Mouse (Mus musculus) liver (tissue): ENCODE results near the gene 1700022I11Rik.

Experiments used
- DNase-seq: peaks from one replicate; pipeline ENCODE4 v3.0.0-alpha.2; 2020; ENCODE audit warnings: mixed read lengths

The 1700022I11Rik gene

DNA sequence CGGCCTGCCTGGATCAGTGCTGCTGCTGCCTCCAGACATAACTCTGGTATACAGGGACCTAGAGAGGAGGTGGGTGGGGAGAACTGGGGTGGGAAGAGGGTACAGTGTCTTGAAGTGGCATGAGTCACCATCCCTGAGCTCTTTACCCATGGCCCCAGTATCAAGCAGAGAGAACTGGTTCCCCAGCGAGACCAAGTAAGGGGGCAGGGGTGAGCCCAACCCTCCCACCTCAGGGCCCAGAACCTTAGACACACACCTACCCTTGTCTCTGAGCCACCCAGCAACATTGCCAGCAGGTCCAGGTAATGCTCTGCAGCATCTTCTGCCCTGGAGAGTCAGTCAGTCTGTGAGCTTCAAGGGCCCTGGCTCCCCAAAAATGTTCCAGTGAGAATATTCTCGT, 35.5 kb downstream of the 1700022I11Rik start:
- DNase-seq = no peak

DNA sequence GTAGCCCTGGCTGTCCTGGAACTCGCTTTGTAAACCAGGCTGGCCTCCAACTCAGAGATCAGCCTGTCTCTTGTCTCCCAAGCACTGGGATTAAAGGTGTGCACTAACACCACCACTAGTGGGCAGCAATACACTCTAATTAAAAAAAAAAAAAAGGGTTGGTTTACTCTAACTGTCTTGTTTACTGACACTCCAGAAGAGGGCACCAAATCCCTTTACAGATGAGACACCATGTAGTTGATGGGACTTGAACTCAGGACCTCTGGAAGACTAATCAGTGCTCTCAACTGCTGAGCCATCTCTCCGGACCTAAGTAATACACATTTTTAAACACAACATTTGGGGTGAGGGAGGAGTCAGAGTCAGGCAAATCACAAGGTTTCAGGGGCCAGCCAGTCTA, 36.4 kb downstream of the 1700022I11Rik start:
- peak; percentile 30 for DNase-seq

DNA sequence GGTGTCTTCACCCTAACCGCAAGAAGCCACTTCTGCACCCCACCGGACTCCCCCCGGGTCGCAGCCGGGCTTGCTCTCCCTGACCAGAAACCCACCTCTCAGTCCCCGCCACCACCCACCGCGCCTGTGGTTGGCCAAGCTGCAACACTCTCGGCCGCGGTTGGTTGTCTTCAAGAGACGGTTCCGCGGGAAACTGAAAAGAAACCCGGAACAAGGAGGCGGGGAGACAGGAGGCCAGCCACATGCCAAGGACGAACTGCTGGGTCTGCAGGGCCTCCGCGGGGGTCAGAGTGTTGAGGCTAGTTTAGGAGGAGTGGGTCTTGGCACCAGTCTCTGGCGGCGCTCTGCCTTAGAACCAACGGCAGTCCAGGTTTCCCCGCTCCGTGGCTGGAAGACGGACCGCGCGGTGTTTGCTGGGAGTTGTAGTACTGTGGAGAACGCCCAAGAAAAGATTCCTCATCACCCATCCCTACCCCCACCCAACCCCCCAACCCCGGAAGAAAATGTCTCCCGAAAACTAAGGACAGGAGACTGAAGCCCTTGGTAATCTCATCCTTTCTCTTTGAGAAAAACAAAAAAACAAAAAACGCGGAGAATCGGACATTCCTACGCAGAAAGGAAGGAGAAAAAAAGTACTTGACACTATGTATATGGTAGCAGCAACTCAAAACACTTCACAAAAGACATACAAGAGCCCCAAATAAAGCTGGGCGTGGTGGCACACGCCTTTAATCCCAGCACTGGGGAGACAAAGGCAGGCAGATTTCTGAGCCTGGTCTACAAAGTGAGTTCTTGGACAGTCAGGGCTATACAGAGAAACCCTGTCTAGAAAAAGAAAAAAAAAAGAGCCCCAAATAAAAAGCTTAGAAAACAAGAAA, 41.0 kb downstream of the 1700022I11Rik start, which contains the start of gene Fancg:
Gene Fancg (minus strand): TSS at position 346 of the 878 bp plus-strand sequence.
- DNase-seq = peak; percentile 86

DNA sequence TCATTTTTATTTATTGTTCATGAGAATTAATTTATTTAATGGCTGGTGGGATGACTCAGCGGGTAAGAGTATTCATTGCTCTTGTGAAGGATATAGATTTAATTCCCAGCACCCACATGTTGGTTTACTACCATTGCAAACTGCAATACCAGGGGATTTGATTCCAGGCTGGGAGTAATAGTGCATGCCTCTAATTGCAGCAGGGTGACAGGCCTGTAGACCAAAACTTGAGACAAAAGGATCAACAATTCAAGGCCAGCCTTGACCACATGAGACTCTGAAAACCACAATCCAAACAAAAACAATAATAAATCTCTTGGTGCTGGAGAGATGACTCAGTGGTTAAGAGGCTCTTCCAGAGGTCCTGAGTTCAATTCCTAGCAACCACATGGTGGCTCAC, 42.7 kb downstream of the 1700022I11Rik start:
- DNase-seq = no peak

DNA sequence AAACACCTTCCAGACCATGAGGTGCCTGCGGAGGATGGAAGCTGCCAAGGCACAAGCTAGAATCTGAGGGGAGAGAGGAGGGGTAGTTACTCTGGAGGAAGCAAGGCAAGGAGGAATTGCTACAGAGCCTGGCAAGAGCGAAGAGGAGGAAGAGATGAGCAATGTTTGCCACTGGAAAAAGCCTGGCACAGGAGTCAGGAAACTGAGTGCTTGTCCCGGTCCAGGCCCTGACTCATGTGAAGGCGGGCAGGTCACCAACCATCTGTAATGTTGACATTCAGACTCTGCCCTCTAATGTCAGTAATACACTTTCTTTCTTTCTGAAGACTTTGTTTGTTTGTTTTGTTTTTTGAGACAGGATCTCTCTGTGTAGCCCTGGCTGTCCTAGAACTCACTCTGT, 48.8 kb downstream of the 1700022I11Rik start:
- no peak for DNase-seq

DNA sequence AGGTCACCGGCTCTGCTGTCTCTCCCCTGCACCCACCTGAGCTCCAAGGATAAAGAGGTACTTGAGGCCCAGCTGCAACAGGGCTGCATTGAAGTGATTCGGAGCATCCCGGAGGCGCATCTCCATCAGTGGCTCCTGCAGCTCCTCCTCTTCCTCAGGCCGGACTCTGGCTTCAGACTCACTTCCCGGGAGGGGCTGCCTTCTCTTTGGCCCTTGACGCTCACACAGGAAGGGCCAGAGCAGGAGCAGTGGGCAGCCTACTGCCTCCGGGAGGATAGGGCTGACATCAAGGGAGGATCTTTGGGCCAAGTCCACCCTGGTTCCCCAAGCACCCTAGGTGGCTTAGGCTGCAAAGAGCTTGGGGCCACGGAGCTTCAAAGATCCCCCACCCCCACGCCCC, 49.8 kb downstream of the 1700022I11Rik start:
- no peak for DNase-seq

DNA sequence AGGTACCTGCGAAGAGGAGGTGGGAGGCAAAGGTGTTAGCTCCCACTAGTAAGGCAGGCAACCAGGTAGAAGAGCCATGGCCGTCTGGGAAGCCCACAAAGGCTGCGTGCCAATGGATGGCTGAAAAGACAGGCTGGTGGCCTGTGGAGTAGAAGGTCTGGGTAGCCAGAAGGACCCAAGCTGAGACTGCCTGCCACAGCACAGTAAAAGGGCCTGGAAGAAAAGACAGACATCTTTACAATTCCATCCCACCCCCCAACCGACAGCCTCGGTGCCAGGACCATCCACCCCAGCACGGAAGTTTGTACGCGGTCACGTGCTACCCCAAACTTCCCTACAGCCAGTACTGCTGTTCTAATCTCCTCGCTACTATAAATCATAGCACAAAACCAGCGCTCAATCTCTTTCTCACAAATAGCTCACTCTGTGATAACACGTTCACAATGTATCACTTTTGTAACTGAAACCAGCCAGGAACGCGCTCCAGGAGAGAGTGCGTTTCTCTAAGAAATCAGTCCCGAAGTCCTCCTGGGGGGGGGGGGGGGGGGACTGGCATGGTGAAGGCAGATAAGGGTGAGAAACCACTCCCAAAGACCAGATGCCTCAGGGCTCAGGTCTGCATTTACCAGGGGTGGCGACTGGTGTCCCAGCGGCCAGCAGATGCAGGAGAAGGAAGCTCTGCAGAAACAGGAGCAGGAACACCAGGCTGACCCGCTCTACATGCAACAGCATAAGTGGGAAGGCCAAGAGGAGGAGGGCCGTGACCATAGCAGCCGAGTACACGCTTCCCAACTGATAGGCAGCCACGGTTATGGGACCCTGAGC, 50.4 kb downstream of the 1700022I11Rik start:
- peak; percentile 63 for DNase-seq

DNA sequence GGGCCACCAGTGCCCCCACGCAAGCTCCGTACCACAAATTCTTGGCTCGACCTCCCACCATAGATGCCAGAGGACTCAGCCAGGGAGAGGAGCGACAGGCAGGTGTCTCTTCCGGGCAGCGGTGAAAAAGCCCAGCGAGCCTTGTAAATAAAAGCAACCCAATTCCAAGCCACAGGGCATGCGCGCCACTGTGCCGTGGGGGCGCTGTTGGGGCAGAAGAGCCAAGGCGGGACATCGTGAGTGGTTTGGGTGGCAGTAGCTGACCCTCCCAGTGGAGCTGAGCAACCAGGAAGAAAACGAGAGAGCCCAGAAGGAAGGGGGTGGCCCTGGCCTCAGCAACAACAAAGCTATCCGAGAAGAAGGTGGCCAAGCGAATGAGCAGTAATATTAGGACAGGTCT, 51.5 kb downstream of the 1700022I11Rik start:
- no peak for DNase-seq

DNA sequence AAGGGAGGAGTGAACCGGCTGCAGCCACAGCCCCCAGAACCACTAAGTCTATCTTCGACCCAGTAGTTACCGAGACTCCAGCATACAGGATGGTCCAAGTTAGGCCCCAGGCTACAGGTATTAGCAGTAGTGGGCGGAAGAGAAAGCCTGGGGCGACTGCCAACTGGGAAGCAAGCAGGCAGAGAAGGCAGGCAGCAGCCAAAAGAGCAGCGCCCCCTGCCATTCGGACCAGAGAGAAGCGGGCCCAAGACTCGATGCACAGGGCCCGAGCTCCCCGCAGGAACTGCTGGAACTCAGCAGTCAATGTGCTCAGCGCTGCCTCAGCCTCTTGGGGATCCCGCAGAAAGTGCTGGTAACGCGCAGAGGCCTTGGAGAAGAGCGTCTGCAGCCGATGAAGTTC, 51.9 kb downstream of the 1700022I11Rik start:
- DNase-seq = no peak

DNA sequence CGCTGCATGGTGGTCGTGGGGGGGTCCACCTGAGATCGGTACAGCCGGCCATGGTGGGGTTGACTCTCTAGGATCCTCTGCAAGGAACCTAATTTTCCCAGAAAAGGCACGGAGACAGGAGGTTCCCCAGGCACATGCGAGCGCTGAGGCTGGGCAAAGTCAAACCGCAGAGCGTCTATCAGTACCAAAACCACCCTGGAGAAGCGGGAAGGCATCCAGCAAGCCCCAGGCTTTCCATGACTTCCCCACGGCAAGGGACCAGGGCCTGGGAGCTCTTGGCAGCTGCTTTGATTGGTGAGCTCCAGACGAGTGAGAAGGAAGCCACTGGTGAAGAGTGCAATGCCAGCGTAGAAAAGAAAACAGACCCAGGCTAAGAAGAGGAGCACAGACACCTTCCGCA, 55.3 kb downstream of the 1700022I11Rik start:
- DNase-seq = no peak

DNA sequence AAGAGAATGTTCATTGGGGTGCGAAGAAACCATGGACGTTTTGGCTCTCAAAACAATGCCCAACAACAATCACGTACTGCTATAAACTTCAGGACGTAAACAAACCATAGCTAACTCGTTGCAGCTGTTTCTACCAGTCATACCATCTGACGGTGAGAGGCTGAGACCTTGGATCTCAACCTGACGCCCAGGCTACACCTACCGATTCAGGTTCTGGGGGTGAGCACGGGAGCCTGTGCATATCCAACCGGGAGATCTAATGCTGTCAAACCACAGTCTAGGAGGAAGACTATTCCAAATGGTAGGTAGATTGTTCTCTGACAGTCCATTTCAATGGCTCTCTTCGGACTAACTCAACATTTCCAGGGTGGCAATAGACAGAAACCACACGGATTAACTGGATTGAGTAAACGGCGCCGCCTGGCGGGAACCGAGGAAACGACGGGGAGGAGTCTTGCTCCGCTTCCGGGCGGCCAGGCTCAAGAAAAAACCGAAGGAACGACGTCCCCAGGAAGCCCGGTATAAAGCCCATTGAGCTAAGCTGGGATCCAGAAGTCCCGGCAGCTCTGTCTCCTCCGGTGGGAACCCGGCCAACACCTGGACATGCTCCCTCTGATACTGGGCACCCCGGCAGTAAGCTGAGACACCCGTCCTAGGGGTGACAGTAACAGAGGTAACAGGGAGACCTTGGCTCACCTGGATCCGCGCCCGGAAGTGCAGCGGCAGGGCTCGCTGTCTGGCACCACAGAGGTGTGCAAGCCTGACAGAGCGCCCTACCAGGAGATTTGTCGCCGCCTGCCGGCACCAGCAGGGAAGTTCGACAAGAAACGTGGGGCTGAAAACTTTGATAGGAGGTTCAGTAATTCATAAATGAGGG, 55.9 kb downstream of the 1700022I11Rik start, which contains the start of gene Pigo:
Gene Pigo (minus strand): TSS at position 736 of the 877 bp plus-strand sequence.
- peak; percentile 95 for DNase-seq

DNA sequence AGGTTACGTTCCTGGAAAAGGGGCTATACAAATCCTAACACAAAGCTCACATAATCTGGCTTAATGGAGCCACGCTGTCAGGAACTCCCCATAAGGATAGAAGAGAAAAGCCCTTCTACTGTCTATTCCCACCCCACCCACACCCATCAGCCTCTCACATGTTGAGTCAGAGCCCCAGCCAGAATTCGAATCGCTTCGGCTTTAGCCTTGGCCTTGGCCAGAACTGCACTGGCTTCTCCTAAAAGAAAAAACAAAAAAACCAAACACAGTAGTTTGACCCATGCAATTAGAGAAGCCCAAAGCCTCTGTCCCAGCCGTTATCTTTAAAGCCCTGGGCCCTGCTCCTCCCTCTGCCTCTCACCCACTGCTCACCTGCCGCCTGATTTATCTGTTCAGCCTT, 59.7 kb downstream of the 1700022I11Rik start:
- no peak for DNase-seq

DNA sequence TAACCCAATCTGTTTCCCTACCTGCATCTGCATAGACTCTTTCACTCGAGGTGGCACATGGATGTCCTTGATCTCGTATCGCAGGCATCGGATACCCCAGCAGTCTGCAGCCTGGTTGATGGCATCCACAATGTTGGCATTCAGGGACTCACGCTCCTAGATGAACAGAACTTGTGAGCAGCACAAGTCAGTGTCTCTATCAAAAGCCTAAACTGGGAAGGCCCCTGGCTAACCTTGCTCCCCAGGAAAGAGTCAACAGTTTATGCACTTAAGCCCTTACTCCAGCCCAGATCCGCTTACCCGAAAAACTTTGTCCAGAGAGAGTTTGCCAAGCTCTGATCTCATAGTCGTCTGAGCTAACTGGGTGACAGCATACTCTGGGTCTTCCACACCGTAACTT, 60.3 kb downstream of the 1700022I11Rik start:
- DNase-seq = no peak

DNA sequence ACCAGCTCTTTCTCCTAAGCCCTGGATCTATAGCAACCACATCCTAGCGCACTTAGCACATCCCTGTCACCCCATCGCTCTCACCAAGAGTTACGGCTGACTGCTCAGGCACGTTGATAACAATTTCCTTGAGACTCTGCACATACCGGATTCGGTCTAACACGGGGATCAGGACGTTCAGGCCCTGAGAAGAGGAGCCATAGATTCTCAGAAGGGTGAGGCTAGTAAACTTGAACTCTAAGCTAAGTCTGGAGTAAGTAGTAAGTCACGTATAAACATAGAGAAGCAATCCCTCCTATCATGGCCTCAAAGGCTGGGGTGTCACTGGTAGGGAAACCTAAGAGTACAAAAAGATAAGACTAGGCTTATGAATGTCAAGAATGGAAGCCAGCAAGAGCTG, 60.9 kb downstream of the 1700022I11Rik start:
- DNase-seq = no peak

DNA sequence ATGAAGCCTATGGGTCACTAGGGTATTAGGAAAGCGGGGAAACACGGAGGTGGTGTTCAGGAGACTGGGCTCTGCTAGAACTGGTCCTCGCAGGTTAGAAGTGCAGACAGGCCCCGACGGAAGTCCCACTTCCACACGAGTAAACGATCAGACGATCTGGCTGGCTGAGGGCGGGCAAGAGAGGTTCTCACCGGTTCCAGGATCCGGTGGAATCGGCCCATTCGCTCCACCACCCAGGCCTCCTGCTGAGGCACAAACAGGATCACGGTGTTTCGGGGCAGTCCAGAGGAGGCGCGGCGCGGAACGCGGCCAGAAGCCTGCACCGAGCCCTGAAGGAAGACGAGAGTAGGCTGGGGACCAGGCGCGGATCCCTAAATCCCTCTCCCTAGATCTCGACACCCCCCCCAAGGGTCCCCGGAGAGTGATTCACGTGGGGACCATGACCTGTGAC, 61.4 kb downstream of the 1700022I11Rik start:
- peak; percentile 50 for DNase-seq

DNA sequence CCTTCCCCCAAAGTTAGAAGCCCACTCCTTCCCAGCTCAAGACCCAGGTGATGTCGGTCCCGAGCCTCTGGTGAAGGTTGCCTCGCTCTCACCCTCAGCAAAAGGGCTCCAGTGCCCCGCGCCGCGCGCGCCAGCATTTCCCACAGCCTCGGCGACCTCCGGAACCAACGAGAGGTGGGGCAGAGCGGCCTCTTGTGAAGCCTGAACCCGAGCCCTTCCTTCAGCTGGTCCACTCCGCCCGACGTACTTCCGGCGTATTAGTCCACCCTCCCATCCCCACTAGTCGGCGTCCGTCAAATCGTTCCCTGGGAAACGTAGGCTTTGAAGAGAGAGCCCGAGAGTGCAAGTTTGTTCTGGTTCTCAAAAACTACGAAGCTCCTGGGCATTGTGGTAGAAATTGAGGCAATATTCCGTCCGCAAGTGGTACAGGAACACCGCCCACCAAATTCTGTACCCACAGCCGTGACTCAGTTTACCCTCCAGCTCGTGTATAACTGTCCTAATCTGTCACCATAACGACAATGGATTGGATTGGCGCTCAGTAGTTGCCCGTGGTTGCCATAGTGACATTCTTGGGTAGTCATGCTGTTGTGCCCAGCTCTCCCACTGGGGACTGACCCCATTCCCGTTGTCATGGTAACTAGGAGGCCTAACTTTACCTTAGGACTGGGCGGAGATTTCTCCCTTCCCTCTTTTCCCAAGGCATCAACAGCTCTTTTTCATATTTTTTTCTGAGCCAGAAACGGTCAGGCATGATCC, 62.0 kb downstream of the 1700022I11Rik start, which contains the start of gene Stoml2:
Gene Stoml2 (minus strand): TSS at position 474 of the 759 bp plus-strand sequence.
- DNase-seq = peak; percentile 93

DNA sequence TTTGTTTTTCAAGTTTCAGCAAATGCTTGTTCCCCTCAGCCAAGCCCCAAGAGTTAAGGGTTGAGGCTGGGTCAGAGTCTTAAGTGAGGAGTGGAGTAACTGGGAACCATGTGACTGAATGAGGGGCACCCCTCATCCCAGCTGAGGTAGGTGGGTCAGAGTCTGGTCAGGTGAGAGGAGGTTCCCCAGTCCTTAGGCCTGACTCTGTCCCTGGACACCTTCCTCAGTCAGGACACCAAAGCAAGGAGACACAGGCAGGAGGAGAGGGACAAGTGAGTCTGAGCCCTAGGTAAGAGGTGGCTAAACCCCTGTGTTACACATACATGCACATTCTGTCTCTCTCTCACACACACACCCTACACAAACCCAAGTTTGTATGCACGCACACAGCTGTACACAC, 63.1 kb downstream of the 1700022I11Rik start:
- no peak for DNase-seq
